Mouse (Mus musculus) right cerebral cortex, postnatal 14 days (tissue): ENCODE measurements around the gene Ncoa3.

ENCODE experiments used
- DNase-seq: peaks from one replicate; pipeline ENCODE4 v3.0.0; 2022

Ncoa3 gene

GRCm38 (mm10) chr2:166111238-166111637 lies 118.8 kb downstream of the Ncoa3 start:
- no peak for DNase-seq

GRCm38 (mm10) chr2:166111831-166112250 lies 119.4 kb downstream of the Ncoa3 start:
- no peak for DNase-seq

- no peak for DNase-seq
Measured at GRCm38 (mm10) chr2:166112986-166113385, 120.5 kb downstream of the Ncoa3 start.

GRCm38 (mm10) chr2:166115571-166116277 lies 123.3 kb downstream of the Ncoa3 start:
- no peak for DNase-seq

GRCm38 (mm10) chr2:166116278-166116608 lies 123.8 kb downstream of the Ncoa3 start:
- DNase-seq: no peak

GRCm38 (mm10) chr2:166116704-166117103 lies 124.3 kb downstream of the Ncoa3 start:
- no peak for DNase-seq

- DNase-seq: no peak
Measured at GRCm38 (mm10) chr2:166119992-166120391, 127.6 kb downstream of the Ncoa3 start.

GRCm38 (mm10) chr2:166121681-166122355 lies 129.4 kb downstream of the Ncoa3 start:
- no peak for DNase-seq

- DNase-seq: no peak
Measured at GRCm38 (mm10) chr2:166122781-166123180, 130.3 kb downstream of the Ncoa3 start.
